Mouse (Mus musculus): ENCODE data around the gene B3gat3. TPM values are rescaled to one million over a fixed set of nuclear protein-coding genes. Genes with fewer than 3 reads are reported as not detected.
"Not testable (repeated sequence)": the region's sequence is repeated elsewhere in the genome, so short reads cannot be mapped to it uniquely, and the experiment has no call there.

Gene B3gat3
- polyA plus RNA-seq (2012; rRNA removed): 222 and 224 TPM in 2 replicates

DNA sequence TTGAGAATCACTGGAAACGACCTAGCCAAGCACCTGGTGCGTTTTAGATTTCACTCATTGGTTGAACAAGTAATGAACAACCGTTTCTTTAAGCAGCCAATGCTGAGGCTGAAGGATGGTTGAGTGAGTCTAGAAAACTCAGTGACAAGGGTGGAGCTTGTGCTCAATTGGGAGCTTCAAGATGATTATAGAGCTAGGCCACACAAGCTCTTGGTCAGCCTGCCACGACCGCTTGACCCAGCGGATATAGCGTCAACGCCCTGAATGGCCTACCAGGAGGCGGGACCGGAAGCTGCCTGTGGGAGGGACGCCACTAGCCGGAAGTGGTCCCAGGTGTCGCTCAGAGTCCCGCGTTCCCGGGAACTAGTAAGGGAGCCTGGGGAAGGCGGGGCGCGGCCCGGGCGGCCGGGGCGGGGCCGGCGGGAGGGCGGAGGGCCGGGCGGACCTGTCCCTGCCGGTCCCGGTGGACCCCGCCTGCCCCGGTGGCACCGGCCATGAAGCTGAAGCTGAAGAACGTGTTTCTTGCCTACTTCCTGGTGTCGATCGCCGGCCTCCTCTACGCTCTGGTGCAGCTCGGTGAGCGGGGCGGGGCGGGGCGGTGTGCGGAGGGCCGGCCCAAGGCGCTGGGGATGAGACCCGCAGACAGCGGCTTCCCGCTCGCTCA, at the start of gene B3gat3:
Gene B3gat3, plus strand, starts transcription at position 302 of the 664 bp plus-strand sequence.
- peaks cover 3% of the 10 kb centered on the region; the same call in 1 of the 2 replicates for H3K4me1 ChIP-seq (ENCODE audit: control insufficient read depth, insufficient read depth, low read length)
- TF ChIP-seq CTCF (IDR thresholded peaks at IDR 0.05; ENCODE audit: extremely low read depth, insufficient read depth, low read length) (no peak), POLR2A (IDR thresholded peaks at IDR 0.05; ENCODE audit: extremely low read depth, insufficient read depth, low read length) (peak; percentile 93)
- peak within 1 kb of the TSS; percentile 67 for H3K27ac ChIP-seq (ENCODE audit: insufficient read depth, low read length)
- H3K4me3 ChIP-seq (ENCODE audit: insufficient read depth, low read length): peak within 1 kb of the TSS; percentile 73

DNA sequence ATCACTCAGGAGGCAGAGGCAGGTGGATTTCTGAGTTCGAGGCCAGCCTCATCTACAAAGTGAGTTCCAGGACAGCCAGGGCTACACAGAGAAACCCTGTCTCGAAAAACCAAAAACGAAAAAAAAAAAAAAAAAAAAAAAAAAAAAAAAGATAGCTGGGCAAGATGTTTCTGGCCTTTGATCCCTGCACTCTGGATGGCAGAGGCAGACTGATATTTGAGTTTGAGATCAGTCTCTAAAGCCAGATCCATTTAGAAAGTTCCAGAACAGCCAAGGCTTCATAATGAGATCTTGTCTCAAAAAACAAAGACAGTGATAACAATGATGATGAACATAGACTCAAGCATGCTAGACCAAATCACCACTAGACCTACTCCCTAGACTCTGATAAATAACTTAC, 49.8 kb upstream of the B3gat3 start:
- H3K4me1 ChIP-seq (ENCODE audit: control insufficient read depth, insufficient read depth, low read length); H3K4me3 ChIP-seq (ENCODE audit: insufficient read depth, low read length); H3K27ac ChIP-seq (ENCODE audit: insufficient read depth, low read length): not testable (repeated sequence)

DNA sequence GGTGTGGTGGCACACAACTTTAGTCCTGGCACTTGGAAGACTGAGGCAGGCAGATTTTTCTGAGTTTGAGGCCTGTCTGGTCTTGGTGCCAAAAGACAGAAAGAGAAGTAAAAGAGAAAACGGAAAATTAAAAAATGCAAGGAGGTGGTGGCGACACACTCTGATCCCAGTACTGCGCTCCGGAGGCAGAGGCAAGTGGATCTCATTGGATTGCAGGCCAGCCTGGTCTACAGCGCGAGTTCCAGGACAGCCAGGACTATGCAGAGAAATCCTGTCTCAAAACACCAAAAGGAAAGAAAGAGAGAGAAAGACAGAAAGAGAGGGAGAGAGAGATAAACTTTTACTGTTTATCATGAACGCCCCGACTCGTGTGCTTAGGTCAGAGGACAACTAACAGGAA, 49.3 kb upstream of the B3gat3 start:
- peak overlapping the region; percentile 8; the same call in 1 of the 2 replicates for H3K27ac ChIP-seq (ENCODE audit: insufficient read depth, low read length)
- TF ChIP-seq CTCF (IDR thresholded peaks at IDR 0.05; ENCODE audit: extremely low read depth, insufficient read depth, low read length) (no peak), POLR2A (IDR thresholded peaks at IDR 0.05; ENCODE audit: extremely low read depth, insufficient read depth, low read length) (no peak)
- H3K4me1 ChIP-seq (ENCODE audit: control insufficient read depth, insufficient read depth, low read length): no peaks in the 10 kb centered on the region
- peak overlapping the region; percentile 60 for H3K4me3 ChIP-seq (ENCODE audit: insufficient read depth, low read length)

DNA sequence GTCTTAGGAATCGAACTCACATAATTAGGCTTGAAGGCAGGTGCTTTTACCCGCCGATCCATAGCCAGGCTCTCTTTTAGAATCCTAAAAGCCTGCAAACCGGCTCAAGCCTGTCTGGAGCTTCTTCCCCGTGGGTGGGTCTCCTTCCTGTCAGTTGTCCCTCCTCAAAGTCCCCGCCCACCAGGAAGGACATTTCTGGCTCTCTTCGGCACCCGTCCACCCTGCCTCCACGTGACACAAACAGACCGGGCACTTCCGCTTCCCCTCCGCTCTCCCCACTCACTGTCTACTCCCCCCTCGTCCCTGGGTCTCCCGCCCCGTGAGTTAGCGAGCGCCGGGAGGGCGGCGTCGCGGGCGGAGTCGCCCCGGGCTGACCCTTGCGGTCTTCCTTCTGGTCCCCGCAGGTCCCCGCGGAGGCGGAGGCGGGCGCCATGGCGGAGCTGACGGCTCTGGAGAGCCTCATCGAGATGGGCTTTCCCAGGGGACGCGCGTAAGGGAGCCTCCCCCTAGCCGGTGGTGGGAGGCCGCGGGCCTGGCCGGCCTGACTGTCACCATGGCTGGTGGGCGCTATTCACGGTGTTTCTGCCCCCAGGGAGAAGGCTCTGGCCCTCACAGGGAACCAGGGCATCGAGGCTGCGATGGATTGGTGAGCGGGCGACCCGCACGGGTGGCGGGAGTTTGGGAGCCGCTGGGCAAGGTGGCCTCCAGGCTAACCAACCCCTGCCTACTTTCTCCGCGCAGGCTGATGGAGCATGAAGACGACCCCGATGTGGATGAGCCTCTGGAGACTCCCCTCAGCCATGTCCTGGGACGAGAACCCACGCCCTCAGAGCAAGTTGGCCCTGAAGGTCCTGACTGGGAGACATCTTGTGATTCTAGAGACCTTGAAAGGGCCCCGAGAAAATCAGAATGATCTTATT, 48.6 kb upstream of the B3gat3 start, which contains the start of gene Ubxn1:
Gene Ubxn1, plus strand, starts transcription at position 230 of the 920 bp plus-strand sequence.
- peak within 1 kb of the TSS; percentile 49 for H3K27ac ChIP-seq (ENCODE audit: insufficient read depth, low read length)
- TF ChIP-seq CTCF (IDR thresholded peaks at IDR 0.05; ENCODE audit: extremely low read depth, insufficient read depth, low read length) (no peak), POLR2A (IDR thresholded peaks at IDR 0.05; ENCODE audit: extremely low read depth, insufficient read depth, low read length) (no peak; the same call in 1 of the 2 replicates)
- H3K4me3 ChIP-seq (ENCODE audit: insufficient read depth, low read length): peak within 1 kb of the TSS; percentile 60
- no peaks in the 10 kb centered on the region for H3K4me1 ChIP-seq (ENCODE audit: control insufficient read depth, insufficient read depth, low read length)

DNA sequence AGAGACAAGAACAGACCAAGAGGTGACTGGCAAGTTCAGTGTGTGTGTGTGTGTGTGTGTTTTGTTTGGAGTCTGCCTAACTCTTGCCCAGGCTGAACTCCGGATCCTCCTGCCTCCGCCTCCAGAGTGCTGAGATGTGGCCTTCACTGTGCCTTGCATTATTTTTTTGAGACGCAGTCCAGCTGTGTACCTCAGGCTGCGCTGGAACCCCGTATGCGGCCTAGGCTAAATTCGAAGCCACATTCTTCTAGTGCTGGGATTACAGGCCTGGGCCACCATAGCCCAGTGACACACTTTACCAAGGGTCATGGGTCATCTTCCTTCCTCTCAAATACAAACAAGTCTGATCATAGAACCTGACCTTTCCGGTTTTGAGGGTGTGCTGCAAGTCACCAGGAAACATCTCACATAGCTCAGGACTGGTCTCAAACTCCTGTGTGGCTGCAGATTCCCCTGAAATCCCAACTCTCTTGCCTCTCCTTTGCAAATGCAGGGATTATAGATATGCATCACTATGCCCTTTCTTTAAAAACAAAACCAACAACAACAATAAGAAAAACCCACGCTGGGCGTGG, 47.8 kb upstream of the B3gat3 start:
- Histone ChIP-seq H3K27ac (ENCODE audit: insufficient read depth, low read length) (no peak overlapping the region), H3K4me1 (ENCODE audit: control insufficient read depth, insufficient read depth, low read length) (no peaks in the 10 kb centered on the region), H3K4me3 (ENCODE audit: insufficient read depth, low read length) (peak overlapping the region; percentile 60)
- TF ChIP-seq CTCF (IDR thresholded peaks at IDR 0.05; ENCODE audit: extremely low read depth, insufficient read depth, low read length): no peak
- no peak for TF ChIP-seq POLR2A (IDR thresholded peaks at IDR 0.05; ENCODE audit: extremely low read depth, insufficient read depth, low read length)

DNA sequence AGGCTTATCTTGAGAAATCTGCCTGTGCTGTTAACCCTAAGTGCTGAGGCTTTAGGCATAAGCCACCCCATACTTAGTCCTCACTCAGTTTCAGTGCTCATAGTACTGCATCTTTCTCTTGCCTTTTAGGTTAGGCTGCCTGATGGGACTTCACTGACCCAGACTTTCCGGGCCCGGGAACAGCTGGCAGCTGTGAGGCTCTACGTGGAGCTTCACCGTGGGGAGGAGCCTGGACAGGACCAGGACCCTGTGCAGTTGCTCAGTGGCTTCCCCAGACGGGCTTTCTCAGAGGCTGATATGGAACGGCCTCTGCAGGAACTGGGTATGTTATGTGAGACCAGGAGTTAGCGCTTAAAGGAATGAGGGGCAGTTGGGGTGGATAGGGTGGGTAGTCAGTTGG, 45.1 kb upstream of the B3gat3 start:
- TF ChIP-seq POLR2A (IDR thresholded peaks at IDR 0.05; ENCODE audit: extremely low read depth, insufficient read depth, low read length) (no peak), CTCF (IDR thresholded peaks at IDR 0.05; ENCODE audit: extremely low read depth, insufficient read depth, low read length) (no peak)
- Histone ChIP-seq H3K4me3 (ENCODE audit: insufficient read depth, low read length) (no peak overlapping the region), H3K27ac (ENCODE audit: insufficient read depth, low read length) (no peak overlapping the region), H3K4me1 (ENCODE audit: control insufficient read depth, insufficient read depth, low read length) (peaks cover 2% of the 10 kb centered on the region)

DNA sequence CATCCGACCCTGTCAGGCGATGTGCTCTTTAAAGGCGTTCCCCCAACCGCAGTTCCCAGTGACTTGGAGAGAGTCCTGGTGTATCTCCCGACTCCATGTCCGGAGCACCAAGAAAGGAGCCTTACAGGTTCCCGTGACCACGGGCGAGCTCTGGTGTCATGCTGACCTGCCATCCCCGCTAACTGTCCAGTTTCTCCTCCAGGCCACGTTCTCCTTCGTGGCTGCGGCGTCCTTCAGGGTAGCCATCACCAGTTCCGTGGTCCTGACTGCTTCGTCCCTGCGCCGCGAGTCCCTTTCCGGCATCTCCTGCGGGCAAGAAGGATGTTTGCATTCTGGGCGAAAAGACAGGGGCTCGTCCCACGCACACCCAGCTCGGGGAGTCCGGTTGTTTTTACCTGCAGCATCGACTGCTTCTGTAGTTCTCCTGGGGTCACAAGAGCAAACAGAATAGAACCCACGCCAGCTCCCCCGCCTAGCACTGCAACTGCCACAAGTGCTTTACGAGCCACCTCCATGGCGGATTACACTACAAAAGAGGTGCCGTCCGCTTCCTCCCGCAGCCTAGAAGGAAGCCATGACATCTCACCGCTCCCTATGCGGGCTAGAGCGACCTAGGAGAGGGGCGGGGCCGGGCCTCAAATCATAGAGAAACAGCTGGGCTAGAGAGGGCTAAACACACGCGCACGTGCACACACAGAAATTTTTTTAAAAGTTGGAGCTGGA, 39.7 kb upstream of the B3gat3 start, which contains the start of gene Uqcc3:
Gene Uqcc3, minus strand, starts transcription at position 613 of the 723 bp plus-strand sequence.
- Histone ChIP-seq H3K4me3 (ENCODE audit: insufficient read depth, low read length) (peak within 1 kb of the TSS; percentile 94), H3K27ac (ENCODE audit: insufficient read depth, low read length) (peak within 1 kb of the TSS; percentile 79), H3K4me1 (ENCODE audit: control insufficient read depth, insufficient read depth, low read length) (peaks cover 3% of the 10 kb centered on the region)
- peak; percentile 81; the same call in 1 of the 2 replicates for TF ChIP-seq POLR2A (IDR thresholded peaks at IDR 0.05; ENCODE audit: extremely low read depth, insufficient read depth, low read length)
- TF ChIP-seq CTCF (IDR thresholded peaks at IDR 0.05; ENCODE audit: extremely low read depth, insufficient read depth, low read length): no peak

DNA sequence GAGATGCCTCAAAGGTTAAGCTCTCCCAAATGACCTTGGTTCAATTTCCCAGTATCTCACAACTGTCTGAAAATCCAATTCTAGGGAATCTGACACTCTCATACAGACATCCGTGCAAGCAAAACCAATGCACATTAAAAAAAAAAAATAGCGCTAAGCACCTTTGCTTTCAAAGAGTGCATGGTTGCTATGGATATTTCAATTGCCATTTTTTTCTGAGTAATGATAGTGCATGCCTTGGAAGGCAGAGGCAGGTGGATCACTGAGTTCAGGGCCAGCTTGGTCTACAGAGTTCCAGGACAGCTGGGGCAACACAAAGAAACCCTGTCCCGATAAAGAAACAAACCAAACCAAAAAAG, 39.2 kb upstream of the B3gat3 start:
- peak overlapping the region; percentile 94 for H3K4me3 ChIP-seq (ENCODE audit: insufficient read depth, low read length)
- TF ChIP-seq CTCF (IDR thresholded peaks at IDR 0.05; ENCODE audit: extremely low read depth, insufficient read depth, low read length) (no peak), POLR2A (IDR thresholded peaks at IDR 0.05; ENCODE audit: extremely low read depth, insufficient read depth, low read length) (no peak)
- peaks cover 3% of the 10 kb centered on the region for H3K4me1 ChIP-seq (ENCODE audit: control insufficient read depth, insufficient read depth, low read length)
- H3K27ac ChIP-seq (ENCODE audit: insufficient read depth, low read length): no peak overlapping the region

DNA sequence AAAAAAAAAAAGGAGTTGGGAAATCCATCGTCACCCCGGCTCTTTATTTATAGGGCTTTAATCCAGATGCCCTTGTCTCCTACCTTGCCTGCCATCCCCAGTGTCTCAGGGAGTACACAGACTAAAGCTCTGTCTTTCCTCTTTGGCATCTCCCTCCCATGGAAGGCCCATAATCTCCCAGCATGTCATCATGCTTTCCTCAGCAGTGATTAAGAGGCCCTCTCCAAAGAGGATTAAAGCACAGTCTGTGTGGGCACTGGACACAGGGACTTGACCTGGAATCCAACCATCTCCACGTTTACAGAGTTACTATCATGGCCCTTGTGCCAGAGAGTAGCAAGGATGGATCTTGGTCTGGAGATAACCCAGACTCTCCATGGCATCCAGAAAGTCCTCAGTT, 36.6 kb upstream of the B3gat3 start, which contains the start of the genes Lbhd1 and Gm49403:
Gene Lbhd1, plus strand, starts transcription at position 117 of the 400 bp plus-strand sequence.
Gene Gm49403, plus strand, starts transcription at position 315 of the 400 bp plus-strand sequence.
- Histone ChIP-seq H3K27ac (ENCODE audit: insufficient read depth, low read length) (no peak within 1 kb of the TSS), H3K4me3 (ENCODE audit: insufficient read depth, low read length) (no peak within 1 kb of the TSS), H3K4me1 (ENCODE audit: control insufficient read depth, insufficient read depth, low read length) (peaks cover 3% of the 10 kb centered on the region)
- TF ChIP-seq CTCF (IDR thresholded peaks at IDR 0.05; ENCODE audit: extremely low read depth, insufficient read depth, low read length): no peak
- no peak for TF ChIP-seq POLR2A (IDR thresholded peaks at IDR 0.05; ENCODE audit: extremely low read depth, insufficient read depth, low read length)
